Mouse (Mus musculus): ENCODE measurements around the gene Vps33a.

DNA sequence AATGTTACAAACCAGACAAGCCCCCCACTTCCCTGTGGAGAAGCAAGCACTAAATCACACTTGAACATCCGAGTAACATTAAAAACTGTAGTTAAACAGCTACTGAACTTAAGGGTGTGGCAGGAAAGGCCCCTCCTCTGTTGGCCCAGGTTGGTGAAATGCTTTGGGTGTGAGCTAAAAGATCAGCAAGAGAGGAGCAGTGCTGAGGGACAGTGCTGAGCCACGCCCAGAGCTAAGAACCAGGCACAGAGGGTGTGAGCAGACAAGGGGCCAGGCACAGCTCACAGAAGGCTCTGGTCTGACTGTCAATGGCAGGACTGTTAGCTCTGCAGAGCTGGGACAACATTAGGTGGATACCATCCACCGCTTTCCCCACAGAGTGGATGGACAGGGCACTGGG is 60.7 kb downstream of the Vps33a start:
- no peak for TF ChIP-seq CTCF (IDR thresholded peaks at IDR 0.05; ENCODE audit: low read depth)
- no peak for TF ChIP-seq EP300 (optimal IDR thresholded peaks at IDR 0.05)

Data from stomach, postnatal 0 days (tissue).